Mouse (Mus musculus): Measurements from ENCODE around the gene Stim1.

Gene Stim1

GRCm38 (mm10) chr7:102267601-102268394 lies at the start of gene Stim1:
Gene Stim1, plus strand, starts transcription at chr7:102267806.
- DNase-seq (ENCODE audit: low spot score in 2 of 2), result peak; percentile 70 to 78

GRCm38 (mm10) chr7:102221899-102222298 lies 45.7 kb upstream of the Stim1 start:
- DNase-seq (ENCODE audit: low spot score in 2 of 2), result no peak

- DNase-seq (ENCODE audit: low spot score in 2 of 2), result peak in 1 of 2 experiments; percentile 40
Measured at GRCm38 (mm10) chr7:102222336-102222735, 45.3 kb upstream of the Stim1 start.

GRCm38 (mm10) chr7:102222830-102223556 lies 44.6 kb upstream of the Stim1 start:
- DNase-seq (ENCODE audit: low spot score in 2 of 2), result peak; percentile 58 to 76

DNA sequence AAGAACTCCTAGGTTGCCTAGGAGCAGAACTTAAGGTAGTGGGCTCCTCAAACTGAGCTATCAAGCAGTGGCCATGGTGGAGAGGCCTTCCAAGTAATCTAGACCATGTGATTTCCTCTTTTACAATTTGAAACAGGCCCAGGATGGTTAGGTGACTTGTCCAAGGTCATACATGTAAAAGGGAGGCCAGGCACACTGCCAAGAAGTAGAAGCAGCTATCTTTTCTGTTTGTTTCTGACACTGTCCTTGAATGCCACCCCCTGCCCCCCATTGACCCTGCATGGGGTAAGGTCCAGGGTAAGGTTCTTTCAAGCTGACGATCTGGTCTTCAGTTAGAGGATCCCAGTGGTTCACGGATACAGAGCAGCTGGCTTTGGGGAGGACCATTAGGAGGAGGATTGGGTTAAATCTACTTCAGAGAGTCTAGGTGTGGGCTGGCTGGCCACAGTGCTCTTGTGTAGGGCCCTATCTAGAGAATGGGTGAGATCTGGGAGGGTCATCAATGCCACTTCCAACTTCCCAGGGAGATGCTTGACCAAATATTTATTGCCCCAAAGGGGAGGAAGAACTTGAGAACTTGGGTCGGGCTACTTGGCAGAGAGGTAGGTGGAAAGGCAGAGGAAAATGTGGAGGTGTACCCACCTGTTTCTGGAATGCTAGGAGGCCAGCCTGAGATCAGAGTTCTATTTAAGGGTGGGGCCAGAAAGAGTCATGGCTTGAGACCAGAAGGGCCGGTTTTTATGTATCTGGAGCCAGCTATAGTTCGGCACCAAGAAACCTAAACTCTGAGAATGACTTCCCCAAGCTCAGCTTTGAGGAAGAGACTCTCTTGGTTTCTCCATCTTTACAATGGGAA lies 43.5 kb upstream of the Stim1 start:
- no peak for DNase-seq (ENCODE audit: low spot score in 2 of 2)

- no peak for DNase-seq (ENCODE audit: low spot score in 2 of 2)
Measured at GRCm38 (mm10) chr7:102226051-102226450, 41.6 kb upstream of the Stim1 start.

- DNase-seq (ENCODE audit: low spot score in 2 of 2), result no peak
Measured at GRCm38 (mm10) chr7:102228049-102228670, 39.4 kb upstream of the Stim1 start.

DNA sequence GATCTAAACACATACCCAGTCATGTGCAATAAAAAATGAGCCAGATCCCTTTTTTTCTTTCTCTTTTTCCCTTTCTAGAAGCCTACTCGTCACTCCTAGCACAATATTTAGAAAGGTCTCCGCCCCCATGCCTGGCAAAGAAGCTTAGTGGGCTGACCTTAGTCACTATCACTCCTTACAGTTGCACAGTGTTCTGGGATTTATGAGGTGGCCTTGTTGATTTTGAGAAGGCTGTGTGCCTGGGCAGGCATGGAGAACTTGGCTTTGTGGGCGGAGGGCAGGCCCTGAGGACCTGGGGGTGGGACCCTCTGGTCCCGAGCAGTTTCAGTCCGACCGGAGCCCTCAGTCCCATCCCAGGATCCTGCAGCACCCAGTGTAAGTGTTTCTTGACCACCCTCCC lies 37.8 kb upstream of the Stim1 start:
- DNase-seq (ENCODE audit: low spot score in 2 of 2), result no peak

DNA sequence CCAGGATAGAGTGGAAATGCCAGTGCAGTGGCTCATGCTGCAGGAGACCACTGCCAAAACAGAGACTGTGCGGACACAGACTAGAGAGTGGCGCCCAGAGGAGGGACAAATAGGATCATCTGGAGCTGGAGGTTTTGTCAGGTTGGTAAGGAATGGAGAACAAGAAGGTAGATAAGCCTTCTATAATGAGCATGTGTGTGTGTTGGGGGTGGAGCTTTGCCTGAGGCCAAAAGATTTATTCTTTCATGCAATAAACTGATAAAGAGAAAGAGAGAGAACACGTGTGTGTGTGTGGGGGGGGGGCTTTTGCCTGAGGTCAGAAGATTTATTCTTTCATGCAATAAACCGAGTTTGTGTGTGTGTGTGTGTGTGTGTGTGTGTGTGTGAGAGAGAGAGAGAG lies 34.5 kb upstream of the Stim1 start:
- DNase-seq (ENCODE audit: low spot score in 2 of 2), result no peak

DNA sequence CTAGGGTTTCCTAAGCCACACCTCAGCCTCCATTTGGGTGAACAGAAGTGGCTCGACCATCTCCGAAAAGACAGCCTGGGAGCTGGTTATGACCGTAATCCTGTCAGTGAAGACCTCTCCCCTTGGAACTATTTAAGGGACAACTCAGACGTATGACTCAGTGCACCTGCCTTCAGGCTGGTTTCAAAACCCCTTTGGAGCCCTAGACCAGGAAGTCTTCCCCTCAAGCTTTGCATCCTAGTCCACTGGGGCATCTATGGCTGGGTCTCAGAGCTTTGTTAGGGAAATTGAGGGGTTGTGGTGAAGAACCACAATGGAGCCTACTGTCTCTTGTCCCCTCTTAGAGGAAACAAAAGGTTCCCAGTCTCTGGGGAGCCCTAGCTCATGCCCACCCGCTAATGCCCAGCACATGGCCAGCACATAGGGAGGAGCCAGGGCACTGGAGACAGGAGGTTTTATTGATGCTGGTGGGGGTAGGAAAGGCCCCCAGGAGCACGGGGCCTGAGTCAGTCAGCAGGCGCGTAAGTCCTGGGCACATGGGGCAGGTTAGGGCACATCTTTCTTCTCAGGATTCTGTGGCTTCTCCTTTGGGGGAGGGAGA lies 28.8 kb upstream of the Stim1 start:
- DNase-seq (ENCODE audit: low spot score in 2 of 2), result no peak

GRCm38 (mm10) chr7:102239591-102239990 lies 28.0 kb upstream of the Stim1 start:
- DNase-seq (ENCODE audit: low spot score in 2 of 2), result no peak

DNA sequence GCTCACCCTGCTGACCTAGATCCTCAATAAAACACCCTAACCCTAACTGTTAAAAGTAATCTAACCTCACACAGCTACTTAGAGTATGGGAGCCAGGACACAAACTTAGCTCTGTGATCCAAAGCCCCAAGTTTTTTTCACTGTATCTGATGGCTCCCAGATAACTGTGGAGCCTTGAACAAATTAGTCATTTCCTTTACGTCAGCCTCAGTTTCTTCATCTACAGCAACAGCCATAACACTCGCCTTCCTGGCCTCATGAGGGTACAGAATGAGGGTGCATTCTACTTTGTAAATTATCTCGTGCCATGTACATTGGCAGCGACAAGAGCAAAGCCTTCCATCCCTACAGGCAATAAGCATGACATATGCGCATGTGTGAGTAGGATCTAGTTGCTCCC lies 25.2 kb upstream of the Stim1 start:
- DNase-seq (ENCODE audit: low spot score in 2 of 2), result no peak

DNA sequence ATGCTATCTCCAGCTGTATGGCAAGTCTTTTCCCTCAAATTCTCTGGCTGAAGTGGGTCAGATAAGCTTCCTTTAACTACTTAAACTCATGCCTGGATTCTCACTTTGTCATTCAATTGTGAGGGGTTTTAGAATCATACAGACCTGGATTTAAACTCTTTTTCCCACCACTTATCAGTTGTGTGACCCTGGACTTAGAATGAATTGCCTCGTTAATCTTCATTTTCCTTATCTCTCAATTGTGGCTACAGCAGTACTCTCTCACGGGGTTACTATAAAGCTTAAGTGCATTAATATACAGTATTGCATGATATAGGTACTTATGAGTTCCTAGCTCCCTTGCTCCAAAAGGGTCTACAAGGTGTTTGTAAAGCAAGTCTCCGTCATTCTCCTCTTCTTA lies 24.7 kb upstream of the Stim1 start:
- DNase-seq (ENCODE audit: low spot score in 2 of 2), result no peak

DNA sequence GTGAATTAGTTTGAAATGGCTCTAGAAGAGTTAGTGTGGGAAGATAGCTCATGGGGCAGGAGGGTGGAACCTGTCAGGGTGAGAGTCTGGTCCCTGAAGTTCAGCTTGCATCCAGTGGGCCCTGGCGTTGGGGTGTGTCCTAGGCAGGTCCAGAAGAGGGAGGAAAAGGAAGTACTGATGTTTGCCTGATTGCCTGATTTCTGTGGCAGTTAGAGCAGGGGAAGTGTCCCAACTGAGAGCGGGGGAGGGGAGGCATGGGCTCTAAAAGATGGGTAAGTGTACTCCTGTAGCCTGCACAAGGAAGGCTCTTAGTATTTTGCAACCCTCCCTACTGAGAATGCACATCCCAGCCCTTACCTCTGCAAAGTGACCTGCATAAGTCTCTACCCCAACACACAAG lies 23.7 kb upstream of the Stim1 start:
- DNase-seq (ENCODE audit: low spot score in 2 of 2), result no peak

GRCm38 (mm10) chr7:102244782-102245535 lies 22.6 kb upstream of the Stim1 start:
- DNase-seq (ENCODE audit: low spot score in 2 of 2), result no peak

GRCm38 (mm10) chr7:102245775-102246174 lies 21.8 kb upstream of the Stim1 start:
- DNase-seq (ENCODE audit: low spot score in 2 of 2), result peak in 1 of 2 experiments; percentile 36

- no peak for DNase-seq (ENCODE audit: low spot score in 2 of 2)
Measured at GRCm38 (mm10) chr7:102246265-102246664, 21.3 kb upstream of the Stim1 start.

GRCm38 (mm10) chr7:102246956-102247797 lies 20.4 kb upstream of the Stim1 start:
- DNase-seq (ENCODE audit: low spot score in 2 of 2), result no peak

DNA sequence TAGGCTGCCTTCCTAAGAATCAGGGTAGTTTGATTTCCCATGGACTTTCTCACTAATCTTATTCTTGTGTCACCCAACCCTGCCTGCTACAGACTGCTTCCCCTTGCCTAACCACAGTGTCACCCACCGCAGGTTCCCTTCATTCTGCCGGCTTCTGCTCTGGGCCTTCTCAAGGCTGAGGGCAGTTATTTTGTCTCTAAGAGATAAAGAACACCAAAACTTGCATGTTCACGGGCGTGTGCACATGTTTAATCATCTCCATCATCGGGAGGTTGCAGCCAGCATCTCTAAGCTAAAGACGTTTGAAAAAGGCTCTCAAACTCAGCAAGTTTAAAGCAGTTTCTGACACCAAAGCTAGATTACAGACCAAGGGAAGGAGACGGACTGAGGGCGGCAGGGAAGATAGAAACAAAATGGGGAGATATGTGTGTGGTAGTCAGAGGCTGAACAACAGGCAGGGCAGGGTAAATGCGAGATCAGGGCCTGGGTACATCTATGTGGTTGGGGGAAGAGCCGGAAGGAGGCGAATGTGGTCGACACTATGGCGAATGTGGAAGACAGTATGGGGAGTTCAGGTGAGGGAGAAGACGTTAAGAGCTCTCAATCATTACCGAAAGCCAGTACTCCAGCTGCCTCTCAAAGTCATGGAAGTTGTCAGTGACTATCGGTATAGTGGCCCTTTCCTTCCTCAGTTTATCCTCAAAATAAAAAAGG lies 18.8 kb upstream of the Stim1 start:
- DNase-seq (ENCODE audit: low spot score in 2 of 2), result peak; percentile 40
